Mouse (Mus musculus) thymus, postnatal 0 days (tissue): Measurements from ENCODE around the gene Slc1a2. TPM values are rescaled to one million over a fixed set of nuclear protein-coding genes. Genes with fewer than 3 reads are reported as not detected.

Experiments used
- DNase-seq: peaks from one replicate; pipeline ENCODE4 v3.0.0-alpha.2; 2015; ENCODE audit warnings: low spot score
- polyA plus RNA-seq: library from polyadenylated mRNA; unstranded; fragments of >200 nt; fragmentation: Nextera tagmentation; extraction: Ambion mirVana; gene quantifications from 2 replicates; pipeline ENCODE4 v1.2.1, GENCODE M21; 2015

Slc1a2 gene
- polyA plus RNA-seq, 1 experiment from 2014 or later, result 0.73 TPM

DNA sequence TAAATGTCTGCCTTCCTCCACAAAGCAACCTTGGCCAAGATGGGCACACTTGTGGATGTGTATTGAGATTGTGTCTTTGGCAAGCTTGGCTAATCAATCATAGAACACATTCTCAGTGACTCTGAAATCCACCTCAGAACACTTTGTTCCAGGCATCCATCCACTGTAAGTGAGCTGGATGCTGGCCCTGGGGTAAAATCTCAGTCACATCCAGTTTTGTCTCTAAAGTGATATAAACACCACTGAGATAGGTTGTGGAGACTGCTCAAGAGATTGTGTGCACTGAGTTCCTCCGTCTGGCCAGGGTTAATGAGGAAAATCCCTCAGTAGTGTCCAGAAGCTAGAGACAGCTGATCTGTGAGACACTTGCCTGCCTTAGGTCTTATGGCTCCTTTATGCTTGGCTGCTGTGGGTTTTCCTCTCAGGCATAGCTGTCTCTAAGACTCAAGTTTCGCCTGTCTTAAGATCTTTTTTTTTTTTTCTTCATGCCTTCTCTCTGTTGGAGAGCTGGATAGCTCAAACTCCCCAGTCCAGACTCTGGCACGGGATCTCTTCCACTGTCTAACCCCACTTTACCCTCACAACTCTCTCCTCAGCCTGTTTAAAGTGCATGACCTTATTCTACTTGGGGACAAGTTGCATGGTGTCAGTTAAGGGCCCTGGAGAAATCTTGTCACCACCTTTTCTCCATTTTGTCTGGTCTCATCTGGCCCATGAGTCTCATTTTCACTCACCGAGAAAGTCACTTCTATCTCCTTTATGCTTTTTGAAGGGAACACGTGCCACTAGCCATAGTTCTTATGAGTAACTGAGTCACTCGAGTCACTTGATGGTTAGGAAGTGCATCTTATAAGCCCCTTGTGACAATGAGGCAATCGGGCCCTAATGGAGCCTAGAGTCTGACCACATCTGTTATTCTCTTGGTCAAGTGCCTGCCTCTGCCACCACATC lies 54.5 kb downstream of the Slc1a2 start:
- DNase-seq, result no peak

DNA sequence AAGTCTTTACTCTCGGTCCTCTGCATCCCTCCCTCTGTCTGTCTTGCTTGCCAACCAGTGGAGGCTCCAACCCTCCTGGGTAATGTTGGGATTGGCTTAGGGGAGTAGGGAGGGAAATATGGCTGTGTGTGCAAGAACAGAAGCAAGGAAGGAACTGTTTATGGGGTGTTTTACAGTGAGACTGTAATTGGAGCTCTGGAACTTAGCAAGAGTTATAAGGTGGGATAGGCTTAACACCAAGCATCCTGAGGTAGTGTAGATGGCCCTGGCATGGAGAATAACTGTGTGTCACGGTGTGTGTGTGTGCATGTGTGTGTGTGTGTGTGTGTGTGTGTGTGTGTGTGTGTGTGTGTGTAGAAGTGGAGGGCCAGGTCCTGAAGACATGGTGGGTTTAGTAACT lies 55.9 kb downstream of the Slc1a2 start:
- DNase-seq, result no peak

DNA sequence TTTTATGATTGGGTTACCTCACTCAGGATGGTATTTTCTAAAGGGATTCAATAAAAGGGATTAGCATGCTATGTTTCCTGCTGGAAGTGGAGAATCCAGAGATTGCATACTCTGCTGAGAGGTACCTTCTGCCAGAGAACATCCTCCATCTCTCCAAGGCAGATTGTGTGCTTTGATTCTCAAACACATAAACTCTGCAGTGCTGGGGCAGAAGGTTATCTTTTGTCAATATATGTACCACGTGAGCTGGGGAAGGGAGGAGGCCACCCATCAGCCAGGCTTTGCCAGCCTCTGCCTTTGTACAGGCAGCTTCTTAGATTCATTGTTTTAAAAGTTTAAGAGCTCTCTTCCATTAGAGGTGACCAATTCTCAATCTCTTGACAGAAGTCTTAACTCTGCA lies 57.3 kb downstream of the Slc1a2 start:
- no peak for DNase-seq

DNA sequence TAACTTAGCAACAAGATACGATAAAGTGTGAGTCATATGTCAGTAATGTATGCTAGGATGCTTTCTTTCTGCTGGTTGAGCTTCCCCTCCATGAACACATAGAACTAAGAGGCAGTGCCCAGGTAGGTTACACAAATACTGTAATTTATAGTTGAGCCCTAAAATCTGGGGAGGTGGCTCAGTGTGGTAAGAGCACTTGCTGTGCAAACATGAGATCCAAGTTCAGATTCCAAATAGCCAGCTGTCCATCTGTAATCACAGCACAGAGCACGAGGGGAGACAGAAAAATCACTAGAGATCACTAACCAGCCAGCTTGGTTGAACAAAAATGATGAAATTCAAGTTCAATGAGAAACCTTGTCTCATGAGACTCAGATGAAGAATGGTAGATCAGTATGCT lies 63.4 kb downstream of the Slc1a2 start:
- no peak for DNase-seq

DNA sequence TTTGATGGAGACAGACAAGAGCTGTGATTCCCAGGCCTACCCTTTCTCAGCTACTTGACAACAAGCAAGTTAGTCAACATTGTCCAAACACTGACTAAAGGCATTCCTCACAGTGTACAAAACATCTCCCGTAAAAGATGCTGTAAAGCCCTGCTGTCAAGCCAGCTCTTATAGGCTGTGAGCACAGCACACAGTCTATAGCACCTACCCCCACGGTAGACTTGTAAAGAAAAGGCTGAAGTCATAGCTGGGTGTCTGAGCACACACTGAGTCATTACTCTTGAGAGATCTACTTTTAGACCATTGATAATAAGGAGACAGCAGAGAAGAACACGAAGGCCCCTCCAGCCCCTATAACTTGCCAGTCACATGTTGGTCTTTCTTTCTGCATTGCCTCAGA lies 66.6 kb downstream of the Slc1a2 start:
- DNase-seq, result no peak

DNA sequence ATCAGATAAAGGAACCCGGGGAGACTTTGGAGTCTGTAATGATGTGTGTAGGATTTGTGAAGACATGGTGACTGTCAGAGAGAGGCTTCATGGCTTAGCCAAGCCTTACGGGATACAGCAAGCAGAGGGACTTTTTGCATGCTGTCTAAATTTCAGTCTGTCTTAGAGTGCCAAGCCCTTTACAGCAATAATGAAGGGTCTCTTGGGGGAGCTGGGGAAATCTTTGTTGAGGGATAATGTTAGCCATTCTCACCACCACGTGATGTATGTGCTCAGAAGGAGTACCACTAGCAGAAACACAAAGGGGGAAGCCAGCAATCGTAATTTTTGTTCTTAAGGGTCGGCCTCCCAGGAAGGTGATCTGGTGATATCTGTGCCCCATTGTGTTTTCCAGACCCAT lies 71.9 kb downstream of the Slc1a2 start:
- DNase-seq, result no peak

DNA sequence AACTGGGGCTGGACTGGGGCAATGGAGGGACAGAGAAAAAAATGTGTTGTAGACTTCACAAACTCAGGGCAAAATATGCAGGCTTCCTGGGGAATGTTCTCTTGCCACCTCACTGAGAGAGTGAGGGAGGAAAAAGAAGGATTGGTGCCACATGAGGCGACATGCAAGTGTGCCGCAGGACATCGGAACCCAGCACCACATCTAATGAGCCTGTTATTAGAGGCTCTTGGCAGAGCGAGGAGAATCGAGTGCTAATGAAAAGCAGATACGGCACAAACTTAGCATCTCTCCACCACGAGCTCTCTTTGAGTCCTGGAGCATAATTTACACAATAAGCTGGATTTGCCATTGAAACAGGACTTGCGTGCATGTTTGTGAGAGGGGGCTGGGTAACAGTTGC lies 72.3 kb downstream of the Slc1a2 start:
- DNase-seq, result no peak

DNA sequence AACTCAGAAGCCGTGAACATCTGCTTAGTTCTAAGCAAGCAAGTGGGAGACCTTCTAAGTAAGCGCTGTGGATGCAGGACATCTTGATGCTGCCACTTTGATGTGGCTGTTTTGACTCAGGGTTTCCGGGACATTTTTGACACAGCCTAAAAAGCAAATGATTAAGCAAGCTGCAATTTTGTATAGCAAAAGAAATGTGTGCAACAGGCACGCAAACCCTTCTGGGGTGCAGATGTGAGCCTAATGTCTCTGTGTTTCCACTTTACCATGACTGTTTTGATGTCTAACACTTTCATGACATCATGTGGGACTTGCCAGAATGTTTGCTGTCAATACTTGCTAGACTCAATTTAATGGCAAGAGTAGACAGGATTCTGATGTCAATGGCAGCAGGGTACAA lies 74.7 kb downstream of the Slc1a2 start:
- DNase-seq, result peak; percentile 58

DNA sequence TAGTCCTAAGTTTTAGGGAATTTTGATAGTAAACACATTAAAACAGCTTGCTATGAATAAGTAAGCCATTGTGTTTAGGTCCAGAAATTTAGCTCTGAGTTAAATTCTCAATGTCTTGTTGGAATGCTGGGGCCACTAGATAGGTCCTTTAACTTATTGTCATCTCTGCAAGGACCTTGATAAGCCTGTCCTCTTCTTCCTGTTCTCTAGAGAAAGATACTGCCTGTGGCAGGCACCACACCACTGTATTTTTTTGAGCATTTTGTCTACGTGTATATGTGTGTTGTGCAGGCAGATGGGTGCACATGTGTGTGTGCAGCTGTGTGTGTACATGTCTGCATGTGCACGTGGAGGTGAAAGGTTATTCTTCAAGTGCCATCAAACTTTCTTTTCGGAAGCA lies 75.6 kb downstream of the Slc1a2 start:
- no peak for DNase-seq

DNA sequence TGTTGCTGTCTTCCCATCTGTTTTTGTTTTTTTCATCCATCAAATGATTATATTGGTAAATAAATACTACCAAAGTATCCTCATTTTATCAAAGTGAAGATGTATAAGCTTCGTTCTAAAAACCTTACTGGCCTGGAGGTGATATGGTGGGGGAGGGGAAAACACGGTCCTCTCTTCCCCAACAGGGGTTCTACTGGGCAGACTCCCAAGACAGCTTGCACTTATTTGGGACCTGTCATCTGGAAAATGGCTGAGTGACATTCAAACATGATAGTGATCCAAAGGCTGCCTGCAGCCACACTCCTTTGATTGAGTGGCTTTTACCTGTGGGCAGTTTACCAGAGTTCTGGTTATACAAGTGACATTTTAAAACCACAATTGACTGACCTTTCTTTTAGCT lies 76.6 kb downstream of the Slc1a2 start:
- no peak for DNase-seq

DNA sequence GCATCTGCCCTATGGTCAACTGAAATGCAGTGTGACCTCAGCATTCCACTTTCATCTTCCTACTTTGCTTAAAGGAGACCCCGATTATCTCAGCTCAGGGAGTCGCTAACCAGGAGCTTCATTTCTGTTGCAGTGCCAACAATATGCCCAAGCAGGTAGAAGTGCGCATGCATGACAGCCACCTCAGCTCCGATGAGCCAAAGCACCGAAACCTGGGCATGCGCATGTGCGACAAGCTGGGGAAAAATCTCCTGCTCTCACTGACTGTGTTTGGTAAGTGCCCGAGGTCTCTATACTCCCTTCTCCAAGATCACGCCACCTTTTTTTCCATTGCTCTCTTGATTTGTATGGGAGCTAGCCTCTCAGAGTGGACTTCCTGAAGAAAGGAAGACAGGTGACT lies 77.4 kb downstream of the Slc1a2 start:
- DNase-seq, result no peak

DNA sequence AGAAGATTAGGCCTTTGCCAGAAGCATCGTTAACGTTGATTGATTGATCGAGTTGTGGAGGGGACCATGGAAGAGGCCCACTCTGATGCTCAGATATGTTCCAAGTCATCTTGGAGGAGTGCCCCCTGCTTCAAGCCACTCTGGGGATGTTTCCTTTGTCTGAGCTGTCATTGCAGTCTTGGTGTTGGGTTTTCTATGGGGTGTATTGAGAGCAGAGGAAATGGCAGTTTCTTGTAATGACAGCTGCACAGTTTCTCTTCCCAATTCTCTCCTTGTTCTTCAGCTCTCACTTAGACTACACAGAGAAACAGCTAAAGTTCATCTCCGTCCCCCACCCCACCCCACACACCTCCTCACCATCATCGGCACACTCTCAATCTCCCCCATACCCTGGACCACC lies 78.0 kb downstream of the Slc1a2 start:
- DNase-seq, result no peak

DNA sequence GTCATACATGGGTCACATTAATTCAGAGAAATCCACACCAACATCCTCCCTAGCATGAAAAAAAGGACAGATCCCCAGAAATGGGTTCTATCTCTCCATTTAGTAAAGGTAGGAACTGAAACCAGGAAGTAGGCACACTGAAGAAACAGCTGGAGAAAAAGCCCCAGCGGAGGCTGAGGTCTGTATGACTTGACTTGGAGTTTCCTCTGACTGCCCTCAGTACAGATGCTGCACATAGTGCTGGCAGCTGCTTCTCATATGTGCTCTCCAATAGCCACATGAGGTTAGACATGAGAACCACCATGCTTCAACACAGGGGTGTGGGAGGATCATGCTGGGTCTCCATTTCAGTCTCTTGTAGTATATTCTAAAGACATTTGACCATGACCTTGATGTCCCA lies 80.4 kb downstream of the Slc1a2 start:
- DNase-seq, result no peak

DNA sequence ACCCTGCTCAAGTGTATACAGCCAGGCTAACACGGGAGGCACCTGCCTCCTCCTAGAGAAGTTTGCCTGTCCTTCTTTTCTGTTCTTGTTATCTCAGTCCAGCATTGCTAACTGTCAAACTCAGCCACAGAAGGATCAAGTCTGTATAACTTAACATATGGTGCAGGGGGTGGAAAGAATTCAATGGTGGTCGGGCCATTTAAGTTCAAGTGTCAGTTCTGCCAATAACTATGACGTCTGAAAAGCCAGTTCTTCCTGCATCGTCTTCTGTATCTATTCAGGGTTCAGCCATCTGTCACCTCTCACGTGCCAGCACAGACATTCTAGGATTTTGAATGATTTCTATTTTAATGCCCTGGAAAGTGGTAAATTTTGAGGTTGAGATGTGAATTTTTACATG lies 84.2 kb downstream of the Slc1a2 start:
- no peak for DNase-seq

DNA sequence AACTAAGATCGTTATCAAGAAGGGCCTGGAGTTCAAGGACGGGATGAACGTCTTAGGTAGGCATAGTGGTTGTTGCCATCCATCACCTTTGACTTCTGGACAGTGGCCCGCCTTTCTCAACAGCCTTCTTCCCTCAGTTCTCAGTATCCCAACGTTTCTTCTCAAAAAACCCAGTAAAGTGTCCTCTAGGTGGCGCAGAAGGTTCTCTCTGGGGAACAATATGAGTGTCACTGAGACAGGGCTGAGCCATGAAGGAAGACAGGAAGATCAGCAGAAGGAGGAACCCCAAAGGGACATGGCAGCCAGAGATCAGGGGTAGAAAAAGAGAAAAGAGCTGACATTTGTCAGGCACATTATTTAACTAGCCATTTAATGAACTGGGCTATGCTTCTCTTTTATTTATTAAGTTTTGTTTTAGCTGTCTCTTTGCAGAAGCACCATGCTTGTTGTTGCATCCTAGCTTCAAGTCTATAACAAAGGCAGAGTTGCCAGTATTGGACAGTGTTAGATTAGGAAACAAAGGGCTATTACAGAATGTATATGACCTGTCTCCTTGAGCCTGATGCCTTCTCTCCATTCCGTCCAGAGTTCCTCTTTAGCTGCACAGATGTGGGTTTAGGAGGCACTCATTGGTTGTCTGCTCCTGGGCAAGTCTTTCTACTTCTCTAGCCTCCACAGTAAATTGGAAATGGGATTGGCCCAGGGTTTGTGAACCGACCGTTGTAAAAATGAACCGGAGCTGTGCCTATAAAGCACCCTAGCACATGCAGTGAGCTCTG lies 85.6 kb downstream of the Slc1a2 start:
- DNase-seq, result peak; percentile 77

DNA sequence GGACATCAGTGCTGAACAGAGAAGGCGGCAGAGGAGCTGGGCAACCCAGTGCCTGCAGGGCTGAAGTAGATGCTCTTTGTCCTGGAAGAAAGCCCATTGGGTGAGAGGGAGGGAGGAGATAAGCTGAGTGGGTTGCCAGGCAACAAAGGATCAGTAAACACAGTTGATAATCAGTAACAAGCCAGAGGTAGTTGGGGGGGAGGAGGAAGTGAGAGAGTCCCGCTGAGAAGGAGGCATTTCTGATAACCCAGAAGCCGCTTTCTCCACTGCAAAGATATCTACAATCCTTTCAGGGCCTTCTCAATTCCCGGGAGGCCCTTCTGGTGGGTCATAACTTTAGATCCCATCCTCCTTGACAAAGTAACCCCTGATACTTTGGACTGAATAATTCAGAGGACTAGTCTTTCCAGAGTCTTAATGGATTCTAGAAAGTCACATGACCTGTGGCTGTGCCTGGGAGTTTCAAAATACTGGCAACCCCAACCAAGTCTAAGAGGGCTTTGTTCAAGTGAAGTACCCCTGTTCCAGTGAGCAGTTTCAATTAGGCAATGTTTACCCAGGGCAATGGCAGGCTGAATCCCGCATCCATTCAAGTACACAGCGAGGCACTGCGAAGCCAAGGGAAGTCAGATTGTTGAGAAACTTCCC lies 86.9 kb downstream of the Slc1a2 start:
- no peak for DNase-seq

DNA sequence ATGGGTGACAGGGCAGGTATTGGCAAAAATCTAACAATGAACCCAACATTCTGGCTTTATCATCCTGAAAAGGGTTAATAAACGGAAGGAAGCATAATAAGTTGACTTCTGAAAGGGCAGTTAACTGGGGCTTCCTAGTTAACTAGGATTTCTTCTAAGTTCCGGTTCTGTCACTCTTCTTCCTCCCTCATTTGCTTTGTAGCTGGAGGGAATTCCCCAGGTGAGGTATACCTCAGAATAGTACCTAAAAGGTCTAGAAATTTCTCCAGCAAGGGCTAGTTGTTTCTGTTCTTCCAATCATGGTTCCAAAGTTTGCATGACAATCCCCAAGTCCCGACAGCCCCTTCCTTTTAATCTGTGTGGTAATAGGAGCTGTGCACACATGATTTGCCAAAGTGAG lies 89.3 kb downstream of the Slc1a2 start:
- DNase-seq, result no peak

DNA sequence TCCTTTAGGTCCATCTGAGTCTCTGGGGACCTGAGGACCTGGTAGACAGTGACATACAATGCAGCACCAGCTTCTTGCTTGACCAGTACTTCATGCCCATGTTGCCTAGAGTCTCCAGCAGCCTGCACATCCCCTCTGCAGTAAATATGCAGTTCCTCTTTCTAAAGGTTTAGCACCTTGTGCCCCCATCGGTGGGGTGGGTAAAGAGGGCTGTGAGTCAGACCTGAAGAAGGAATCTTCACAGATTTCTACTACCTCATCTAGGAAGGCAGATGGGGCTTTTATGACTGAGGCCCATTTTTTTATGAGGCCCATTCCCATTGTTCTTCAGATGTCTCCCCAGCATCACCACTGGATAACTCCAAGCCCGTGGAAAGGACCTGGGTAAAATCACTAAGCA lies 91.5 kb downstream of the Slc1a2 start:
- DNase-seq, result no peak

DNA sequence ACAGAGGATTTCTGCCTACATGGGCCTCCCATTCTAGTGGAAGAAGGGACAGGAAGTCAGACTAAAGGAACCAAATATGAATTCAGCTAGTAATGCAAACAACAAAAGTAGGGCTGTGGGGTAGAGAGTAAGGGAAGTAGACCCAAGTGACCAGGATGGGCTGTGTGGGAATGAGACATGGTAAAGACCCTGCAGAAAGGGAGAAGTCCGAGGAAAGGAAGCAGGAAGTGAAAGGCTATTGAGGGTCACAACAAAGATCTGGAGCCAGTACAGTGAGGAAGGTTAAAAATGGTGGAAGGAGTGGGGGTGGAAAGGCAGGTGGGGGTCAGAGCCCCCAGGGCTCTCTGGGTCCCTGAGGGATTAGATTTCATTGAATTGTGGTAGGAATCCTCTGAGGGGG lies 93.4 kb downstream of the Slc1a2 start:
- DNase-seq, result no peak

DNA sequence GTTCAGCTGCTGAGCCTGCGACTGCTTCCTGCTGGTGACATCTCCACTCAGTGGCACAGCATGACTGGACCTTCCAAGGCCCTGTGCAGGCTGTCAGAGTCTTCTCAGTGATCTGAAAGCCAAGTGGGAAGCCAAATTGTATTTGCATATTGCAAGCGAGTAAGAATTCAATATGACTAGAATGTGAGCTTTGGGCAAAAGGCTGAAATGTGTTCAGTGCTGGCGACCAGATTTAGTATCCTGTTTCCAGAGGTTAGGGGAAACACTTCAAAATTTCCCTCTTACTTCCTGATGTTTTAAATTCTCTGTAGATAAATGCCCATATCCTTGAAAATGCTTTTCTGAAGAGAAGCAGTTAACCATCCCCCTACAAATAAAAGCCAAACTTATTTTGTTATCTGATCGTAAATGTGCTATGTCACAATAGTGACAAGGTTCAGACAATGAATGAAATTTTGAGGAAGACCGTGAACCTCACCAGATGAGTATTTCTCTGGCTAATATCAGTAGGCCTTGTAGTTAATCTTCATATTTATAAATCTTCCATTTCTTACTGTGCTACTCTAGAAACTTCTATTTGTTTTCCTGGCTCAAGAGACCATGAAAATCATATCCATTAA lies 98.9 kb downstream of the Slc1a2 start:
- no peak for DNase-seq

DNA sequence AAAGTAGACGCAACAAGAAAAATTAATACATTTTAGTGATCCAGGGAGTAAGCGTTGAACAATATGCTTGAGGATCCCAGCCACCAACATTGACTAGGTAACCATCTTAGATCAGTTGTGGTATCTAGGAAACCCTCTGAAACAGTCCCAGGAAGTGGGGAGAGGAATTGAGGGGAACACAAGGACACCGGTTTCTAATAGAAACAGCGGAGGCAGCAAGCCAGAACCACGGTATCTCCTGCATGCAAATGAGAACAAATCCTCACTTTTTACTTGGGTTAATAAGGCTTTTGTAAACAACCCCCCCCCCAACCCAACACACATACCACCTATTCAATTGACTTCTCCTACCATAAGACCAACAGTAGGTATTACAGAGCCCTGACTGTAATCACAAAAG lies 101.0 kb downstream of the Slc1a2 start:
- DNase-seq, result no peak
